Mouse (Mus musculus) hindlimb bud, embryonic 11.5 days (tissue): ENCODE results near the gene Fbxo42.
A peak's percentile ranks its signal among the peaks of the same experiment; 100 is the strongest.

Experiments
- DNase-seq: peaks from one replicate; pipeline ENCODE4 v3.0.0-alpha.2; 2012; ENCODE audit warnings: low read depth, low spot score; ENCODE audit errors: extremely low spot score

Gene Fbxo42

GRCm38 (mm10) chr4:141147112-141148008 lies at the start of gene Fbxo42:
Fbxo42 (plus strand) TSS chr4:141147913.
- DNase-seq, result peak; percentile 60

DNA sequence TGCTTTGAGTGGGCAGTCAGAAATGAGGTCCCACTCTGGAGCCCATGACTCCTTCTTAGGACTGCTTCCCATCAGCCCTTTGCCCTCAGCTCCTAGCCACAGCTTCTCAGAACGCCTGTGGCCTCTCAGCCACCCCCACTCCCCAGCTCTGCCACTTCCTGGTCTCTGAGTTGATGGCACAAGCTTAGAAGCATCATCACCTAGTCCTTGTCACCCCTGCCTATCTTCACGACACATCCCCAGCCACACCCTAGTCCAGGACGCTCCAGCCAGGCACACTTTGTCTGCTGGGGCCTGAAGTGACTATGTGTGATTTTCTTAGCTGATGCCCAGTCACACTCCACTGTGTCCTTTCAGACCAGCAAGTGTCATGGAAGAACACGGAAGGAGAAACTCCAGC lies 48.8 kb upstream of the Fbxo42 start:
- no peak for DNase-seq

DNA sequence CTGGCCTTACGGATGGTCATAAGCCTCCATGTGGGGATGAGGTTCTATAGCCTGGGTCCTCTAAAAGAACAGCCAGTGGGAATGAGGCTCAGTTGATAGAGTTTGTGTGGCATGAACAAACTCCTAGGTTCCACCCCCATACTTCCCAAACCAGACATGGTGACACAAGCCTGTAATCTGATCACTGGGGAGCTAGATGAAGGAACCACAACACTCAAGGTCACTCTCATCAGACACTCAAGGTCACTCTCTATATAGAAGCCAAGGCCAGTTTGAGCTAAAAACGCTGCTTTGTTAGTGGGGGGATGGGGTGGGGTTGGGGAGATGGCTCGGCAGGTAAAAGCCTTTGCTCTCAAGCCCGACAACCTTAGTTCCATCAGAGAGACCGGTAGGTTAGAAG lies 47.8 kb upstream of the Fbxo42 start:
- DNase-seq, result no peak

- DNase-seq, result no peak
Observed at GRCm38 (mm10) chr4:141101291-141101690, 46.4 kb upstream of the Fbxo42 start.

DNA sequence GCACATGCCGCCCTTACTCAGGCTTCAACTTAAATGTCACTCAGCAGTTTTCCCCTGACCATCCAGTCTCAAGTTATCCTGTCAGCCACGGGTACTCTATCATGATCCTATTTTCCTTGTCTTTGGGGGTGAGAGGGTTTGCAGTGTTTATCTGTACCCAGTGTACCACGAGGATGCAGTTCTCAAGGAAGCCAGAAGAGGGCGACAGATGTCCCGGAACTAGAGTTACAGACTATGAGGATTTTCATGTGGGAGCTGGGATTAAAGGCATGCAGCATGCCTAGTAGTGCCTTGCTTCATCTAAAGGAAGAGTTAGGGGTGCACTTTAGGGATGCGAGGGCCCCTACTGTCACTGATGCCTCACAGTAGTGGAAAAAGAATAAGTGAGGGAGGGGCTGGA lies 45.9 kb upstream of the Fbxo42 start:
- peak; percentile 20 for DNase-seq

DNA sequence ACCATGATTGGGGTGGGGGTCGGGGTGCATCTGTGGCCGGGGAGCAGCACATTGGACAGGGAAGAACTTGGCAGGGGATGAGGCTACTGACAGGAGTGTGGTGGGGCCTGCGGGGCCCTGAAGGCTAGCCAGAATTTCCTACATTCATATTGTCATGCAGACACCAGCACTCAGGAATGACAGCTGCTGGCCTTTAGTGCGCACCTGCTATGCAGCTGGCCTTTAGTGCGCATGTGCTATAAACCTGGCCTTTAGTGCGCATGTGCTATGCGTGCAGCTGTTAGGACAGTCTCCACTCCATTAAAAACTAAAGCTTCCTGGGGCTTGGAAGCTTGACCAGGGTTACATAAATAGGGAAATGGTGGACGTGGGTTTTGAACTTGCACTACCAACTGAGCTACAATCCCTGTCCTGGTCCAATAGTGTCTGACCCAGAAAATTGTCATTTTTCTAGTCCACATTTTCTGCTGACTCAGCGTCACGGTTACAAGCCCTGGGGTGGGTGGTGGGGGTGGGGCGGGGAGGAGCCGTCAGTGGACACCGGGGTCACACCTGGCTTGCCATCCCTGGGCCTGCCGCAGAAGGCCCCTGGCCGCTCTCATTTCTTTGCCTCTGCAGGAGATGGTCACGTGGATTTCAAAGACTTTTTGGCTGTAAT lies 41.1 kb upstream of the Fbxo42 start:
- DNase-seq, result no peak

DNA sequence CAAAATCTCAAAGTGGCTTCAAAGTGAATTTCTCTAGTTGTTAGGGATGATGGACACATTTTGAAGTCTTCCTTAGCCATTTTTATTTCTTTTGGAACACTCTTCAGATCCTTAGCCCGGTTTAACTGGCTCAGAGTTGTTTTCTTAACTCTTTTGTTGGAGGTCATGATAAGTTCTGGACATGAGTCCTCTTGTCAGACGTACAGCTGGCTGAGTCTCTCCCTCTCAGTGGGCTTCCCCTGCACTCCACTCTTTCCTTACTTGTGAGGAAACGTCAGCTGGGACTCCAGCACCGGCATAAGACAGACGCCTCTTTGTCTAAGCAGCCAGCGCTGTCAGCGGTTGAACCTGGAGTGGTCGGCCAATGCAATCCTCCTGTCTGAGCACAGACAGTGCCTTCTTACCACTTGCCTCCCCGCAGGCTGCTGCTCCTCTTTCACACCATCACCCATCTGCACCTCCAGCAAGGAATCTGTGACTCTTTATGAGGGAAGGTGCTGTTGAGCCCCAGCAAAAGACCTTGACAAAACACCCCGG lies 39.4 kb upstream of the Fbxo42 start:
- DNase-seq, result no peak

- DNase-seq, result no peak
Observed at GRCm38 (mm10) chr4:141113831-141114230, 33.9 kb upstream of the Fbxo42 start.

- no peak for DNase-seq
Observed at GRCm38 (mm10) chr4:141114521-141114981, 33.2 kb upstream of the Fbxo42 start.

- no peak for DNase-seq
Observed at GRCm38 (mm10) chr4:141115398-141115797, 32.3 kb upstream of the Fbxo42 start.

DNA sequence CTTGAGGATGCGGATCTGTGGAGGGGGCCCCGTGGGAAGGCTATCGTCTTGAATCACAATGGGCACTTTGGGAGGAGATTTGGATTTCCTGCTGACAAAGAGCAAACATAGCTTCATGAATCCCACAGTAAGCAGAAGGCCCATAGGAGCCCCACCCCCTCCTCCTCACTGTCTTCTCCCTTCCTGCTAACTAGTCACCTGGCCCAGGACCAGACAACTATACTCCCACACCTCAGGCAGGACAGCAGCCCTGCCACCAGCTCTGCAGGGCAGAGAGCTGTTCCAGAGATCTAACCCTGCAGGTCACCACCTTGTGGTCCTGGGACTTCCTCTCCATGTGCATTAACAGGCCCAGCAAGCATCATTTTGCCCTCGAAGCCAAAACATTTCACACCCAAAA lies 29.0 kb upstream of the Fbxo42 start:
- DNase-seq, result no peak

GRCm38 (mm10) chr4:141120700-141121099 lies 27.0 kb upstream of the Fbxo42 start:
- DNase-seq, result no peak

- DNase-seq, result no peak
Observed at GRCm38 (mm10) chr4:141122663-141123062, 25.1 kb upstream of the Fbxo42 start.

DNA sequence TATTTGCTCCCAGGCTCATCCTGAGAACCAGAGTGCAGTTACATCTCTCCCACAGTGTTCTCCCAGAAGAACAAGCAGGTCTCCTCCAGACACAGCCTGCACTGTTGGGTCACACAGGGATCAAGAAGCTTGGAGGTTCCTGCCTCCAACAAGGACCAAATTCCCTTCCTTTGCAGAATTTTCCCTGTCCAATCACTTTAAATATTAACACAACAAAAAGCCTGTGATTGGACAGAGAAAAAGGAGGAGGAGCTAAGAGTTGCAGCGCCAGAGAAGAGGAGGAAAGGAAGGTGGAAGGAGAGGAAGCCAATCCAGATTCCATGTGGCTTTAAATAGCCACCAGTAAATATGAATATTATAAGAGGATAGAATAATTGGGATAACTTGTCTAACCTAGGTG lies 24.6 kb upstream of the Fbxo42 start:
- DNase-seq, result no peak

GRCm38 (mm10) chr4:141129190-141129710 lies 18.5 kb upstream of the Fbxo42 start:
- no peak for DNase-seq

GRCm38 (mm10) chr4:141130704-141131342 lies 16.9 kb upstream of the Fbxo42 start:
- DNase-seq, result no peak

- no peak for DNase-seq
Observed at GRCm38 (mm10) chr4:141131531-141132061, 16.1 kb upstream of the Fbxo42 start.

- DNase-seq, result no peak
Observed at GRCm38 (mm10) chr4:141132191-141132590, 15.5 kb upstream of the Fbxo42 start.

DNA sequence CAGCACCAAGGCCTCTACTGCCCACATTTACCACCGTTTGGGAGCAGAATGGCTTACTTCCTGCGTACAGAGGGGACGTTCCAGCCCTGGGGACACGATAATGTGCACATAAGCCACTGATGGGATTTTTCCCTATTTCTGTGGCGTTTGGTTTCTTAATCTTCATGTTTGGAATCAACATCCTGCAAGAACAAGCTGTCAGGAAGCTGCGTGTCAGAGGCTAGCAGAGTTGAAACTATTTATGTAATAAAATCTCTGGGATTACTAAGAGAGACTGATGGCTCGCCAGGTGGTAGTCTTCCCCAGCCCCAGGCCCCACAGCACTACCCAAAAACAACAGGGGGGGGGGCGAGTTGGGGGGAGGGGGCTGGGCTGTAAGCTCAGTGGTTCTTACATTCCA lies 14.5 kb upstream of the Fbxo42 start:
- no peak for DNase-seq

- DNase-seq, result no peak
Observed at GRCm38 (mm10) chr4:141134031-141134441, 13.7 kb upstream of the Fbxo42 start.
